Mouse (Mus musculus) neural tube, embryonic 11.5 days (tissue): ENCODE data around the gene Map2k3. TPM values are rescaled to one million over a fixed set of nuclear protein-coding genes. Genes with fewer than 3 reads are reported as not detected.
A peak's percentile ranks its signal among the peaks of the same experiment; 100 is the strongest.

ENCODE experiments used
- ATAC-seq: fragments of 200-750 bp; cut with Nextera tagmentation; 2 replicates; pipeline ENCODE4 v1.8.0; 2017; ENCODE audit warnings: moderate number of reproducible peaks, mild to moderate bottlenecking, moderate TSS enrichment, moderate library complexity; ENCODE audit not compliant: insufficient read depth, low FRiP score, low TSS enrichment
- DNase-seq: peaks from one replicate; pipeline ENCODE4 v3.0.0-alpha.2; 2015; ENCODE audit warnings: low spot score
- H3K27ac ChIP-seq: fragments of 300-500 bp; sonication (generic); 2 replicates; pipeline ENCODE4 v1.5.1; 2014; ENCODE audit warnings: low read depth, mild to moderate bottlenecking, low read length
- H3K27me3 ChIP-seq: fragments of 300-500 bp; sonication (generic); 2 replicates; pipeline ENCODE4 v1.6.1; 2014; ENCODE audit warnings: mild to moderate bottlenecking, low read length, mixed read lengths; ENCODE audit not compliant: control insufficient read depth, insufficient read depth
- H3K36me3 ChIP-seq: fragments of 300-500 bp; sonication (generic); 2 replicates; pipeline ENCODE4 v1.6.1; 2014; ENCODE audit warnings: mild to moderate bottlenecking, low read length, moderate library complexity, mixed read lengths; ENCODE audit not compliant: control insufficient read depth, insufficient read depth
- H3K4me1 ChIP-seq: fragments of 300-500 bp; sonication (generic); 2 replicates; pipeline ENCODE4 v1.6.1; 2014; ENCODE audit warnings: low read length, mixed read lengths; ENCODE audit not compliant: control insufficient read depth, insufficient read depth
- H3K4me2 ChIP-seq: fragments of 300-500 bp; sonication (generic); 2 replicates; pipeline ENCODE4 v1.6.1; 2014; ENCODE audit warnings: low read depth, mild to moderate bottlenecking, moderate library complexity
- H3K4me3 ChIP-seq: fragments of 300-500 bp; sonication (generic); 2 replicates; pipeline ENCODE4 v1.5.1; 2014; ENCODE audit warnings: low read depth, low read length
- H3K9ac ChIP-seq: fragments of 300-500 bp; sonication (generic); 2 replicates; pipeline ENCODE4 v1.6.1; 2014; ENCODE audit warnings: mild to moderate bottlenecking, low read length
- H3K9me3 ChIP-seq: fragments of 300-500 bp; sonication (generic); 2 replicates; pipeline ENCODE4 v1.6.1; 2016; ENCODE audit warnings: low read length; ENCODE audit not compliant: control insufficient read depth
- WGBS: fragments of 180-500 bp; shearing (Covaris S2); extraction: QIAGEN DNeasy Blood & Tissue Kit; methylation state at CpG from one replicate; pipeline ENCODE4 v1.1.7; 2014; 5-methylcytosine and 5-hydroxymethylcytosine counted together
- polyA plus RNA-seq: library from polyadenylated mRNA; unstranded; fragments of >200 nt; fragmentation: Nextera tagmentation; extraction: Ambion mirVana; gene quantifications from 2 replicates; pipeline ENCODE4 v1.2.1, GENCODE M21; 2014

The Map2k3 gene
- polyA plus RNA-seq, 1 experiment from 2014 or later = 52.2 TPM

DNA sequence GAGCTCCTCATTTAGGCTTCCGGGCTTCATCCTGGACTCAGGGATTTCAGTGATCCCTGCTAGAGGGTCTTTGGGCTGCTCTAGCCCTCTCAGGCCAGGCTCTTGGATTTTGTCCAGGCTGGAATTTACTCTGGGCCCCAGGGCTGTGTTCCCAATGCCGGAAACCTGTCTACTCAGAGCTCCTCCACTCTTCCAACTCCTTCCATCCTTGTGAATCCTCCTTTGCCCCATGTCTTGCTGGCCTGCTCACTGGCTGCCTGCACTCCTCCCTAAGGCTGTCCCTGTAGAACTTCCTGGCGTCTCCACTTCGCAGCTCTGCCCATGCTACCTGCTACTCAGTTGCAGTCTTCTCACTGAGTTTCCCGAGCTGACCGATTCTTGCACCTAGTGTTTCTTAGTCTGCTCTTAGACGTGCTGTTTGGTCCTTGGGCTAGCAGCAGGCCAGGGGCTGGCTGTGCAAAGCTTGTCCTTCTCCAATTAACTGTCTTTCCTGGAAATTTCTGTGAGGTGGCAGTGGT lies 729 bp downstream of the Map2k3 start:
- H3K27me3 ChIP-seq = no peaks in the 10 kb centered on the region
- no peak overlapping the region for H3K27ac ChIP-seq
- peak overlapping the region; percentile 86 for H3K4me3 ChIP-seq
- H3K4me1 ChIP-seq = peaks cover 12% of the 10 kb centered on the region
- no peaks in the 10 kb centered on the region for H3K9me3 ChIP-seq
- no peak for DNase-seq
- H3K4me2 ChIP-seq = peak overlapping the region; percentile 91
- H3K9ac ChIP-seq = peak overlapping the region; percentile 84
- WGBS = 10% methylated on average over 7 of the region's 7 CpGs
- H3K36me3 ChIP-seq = no peaks in the 10 kb centered on the region
- no peak for ATAC-seq

DNA sequence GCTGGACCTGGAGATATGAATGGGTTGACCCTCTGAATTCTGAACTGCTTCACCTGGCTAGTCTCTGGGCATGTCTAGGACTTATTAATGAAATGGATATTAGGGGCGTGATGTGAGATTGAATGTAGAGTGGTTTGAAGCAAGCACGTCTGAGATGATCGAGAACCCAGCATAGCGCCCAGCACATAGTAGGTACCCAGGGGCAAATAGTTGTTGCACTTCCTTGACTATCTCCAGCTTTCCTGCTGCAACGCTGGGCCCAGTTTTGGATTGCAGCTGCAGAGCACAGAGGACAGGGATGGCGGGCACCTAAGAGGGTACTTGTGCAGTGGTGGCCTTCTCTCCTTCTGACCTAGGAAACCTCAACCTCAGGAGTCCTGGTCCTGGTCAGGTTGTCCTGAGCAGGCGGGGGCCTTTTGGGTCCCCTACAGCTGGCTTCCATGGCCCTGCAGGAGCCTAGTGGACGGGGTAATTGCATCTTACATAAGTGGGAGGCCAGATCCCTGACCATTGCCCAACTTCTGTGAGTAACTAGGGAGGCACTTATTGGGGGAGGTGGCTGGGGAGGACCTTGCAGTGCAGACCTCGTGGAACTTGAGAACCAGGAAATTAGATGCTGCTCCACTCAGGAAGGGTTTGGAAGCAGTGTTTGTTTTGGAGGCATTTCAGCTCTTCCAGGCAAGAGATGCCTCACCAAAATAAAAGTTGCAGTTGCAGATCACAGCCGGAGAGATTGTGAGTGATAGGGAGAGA lies 1.5 kb downstream of the Map2k3 start:
- H3K9ac ChIP-seq = no peak overlapping the region
- no peak for ATAC-seq
- no peaks in the 10 kb centered on the region for H3K27me3 ChIP-seq
- peak overlapping the region; percentile 86; the same call in 1 of the 2 replicates for H3K4me3 ChIP-seq
- no peak overlapping the region for H3K27ac ChIP-seq
- WGBS = 82% methylated on average over 10 of the region's 10 CpGs
- peak overlapping the region; percentile 91 for H3K4me2 ChIP-seq
- no peak for DNase-seq
- no peaks in the 10 kb centered on the region for H3K9me3 ChIP-seq
- H3K4me1 ChIP-seq = peaks cover 10% of the 10 kb centered on the region
- no peaks in the 10 kb centered on the region for H3K36me3 ChIP-seq

DNA sequence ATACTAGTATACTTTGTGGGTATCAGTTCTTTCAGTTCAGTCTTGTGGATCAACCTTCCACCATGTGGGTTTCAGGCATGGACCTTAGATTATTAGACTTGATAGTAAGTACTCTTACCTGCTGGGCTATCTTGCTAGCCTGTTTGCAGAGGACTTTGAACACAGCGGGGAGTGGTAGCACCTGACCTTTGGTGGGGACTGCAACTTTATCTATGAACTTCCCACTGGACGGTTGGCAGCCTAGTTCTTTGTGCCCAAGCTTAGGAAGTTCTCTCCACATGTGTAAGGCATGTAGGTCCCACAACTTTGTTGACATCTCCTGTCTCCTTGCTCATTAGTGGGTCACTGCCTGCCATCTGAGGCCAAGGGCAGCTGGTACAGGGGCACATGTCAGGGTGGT lies 3.0 kb downstream of the Map2k3 start:
- WGBS = 85% methylated on average over 2 of the region's 2 CpGs
- no peak overlapping the region for H3K4me2 ChIP-seq
- no peaks in the 10 kb centered on the region for H3K36me3 ChIP-seq
- H3K9me3 ChIP-seq = no peaks in the 10 kb centered on the region
- no peaks in the 10 kb centered on the region for H3K27me3 ChIP-seq
- no peak overlapping the region for H3K27ac ChIP-seq
- ATAC-seq = no peak
- no peak for DNase-seq
- H3K4me1 ChIP-seq = peaks cover 10% of the 10 kb centered on the region
- no peak overlapping the region for H3K9ac ChIP-seq
- no peak overlapping the region for H3K4me3 ChIP-seq

DNA sequence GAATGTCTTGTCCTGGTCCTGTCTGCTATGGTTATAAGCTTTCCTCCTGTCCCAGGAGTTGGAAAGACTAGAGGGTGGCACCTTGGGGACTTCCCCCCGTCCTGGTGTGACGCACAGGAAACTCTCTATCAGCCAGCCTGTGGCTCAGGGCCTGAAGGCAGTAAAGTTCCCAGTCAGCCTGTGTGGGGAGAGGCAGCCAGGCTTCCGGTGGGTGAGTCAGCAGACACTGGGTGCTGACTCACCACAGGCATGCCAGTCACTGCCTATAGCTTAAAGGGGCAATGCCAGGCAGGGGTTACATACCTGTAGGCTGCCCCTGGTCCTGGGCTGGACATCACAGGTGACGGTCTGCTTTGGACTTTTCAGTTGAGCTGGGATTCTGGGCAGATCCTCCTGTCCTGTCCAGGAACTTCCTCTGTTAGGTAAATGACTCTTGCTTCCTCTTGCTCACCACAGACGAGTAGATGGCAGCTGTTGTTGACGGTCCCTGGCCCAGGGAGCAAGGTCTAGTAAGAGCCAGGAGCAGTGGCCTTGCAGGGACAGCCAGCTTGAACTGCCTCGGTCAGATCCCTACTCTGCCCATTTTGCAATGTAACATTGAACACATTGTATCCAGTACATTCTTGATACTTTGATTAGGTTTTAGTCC lies 3.6 kb downstream of the Map2k3 start:
- H3K4me2 ChIP-seq = no peak overlapping the region
- no peaks in the 10 kb centered on the region for H3K36me3 ChIP-seq
- H3K4me1 ChIP-seq = peaks cover 10% of the 10 kb centered on the region
- 77% methylated on average over 7 of the region's 7 CpGs for WGBS
- ATAC-seq = no peak
- H3K4me3 ChIP-seq = no peak overlapping the region
- no peaks in the 10 kb centered on the region for H3K27me3 ChIP-seq
- H3K27ac ChIP-seq = no peak overlapping the region
- no peaks in the 10 kb centered on the region for H3K9me3 ChIP-seq
- H3K9ac ChIP-seq = no peak overlapping the region
- no peak for DNase-seq

DNA sequence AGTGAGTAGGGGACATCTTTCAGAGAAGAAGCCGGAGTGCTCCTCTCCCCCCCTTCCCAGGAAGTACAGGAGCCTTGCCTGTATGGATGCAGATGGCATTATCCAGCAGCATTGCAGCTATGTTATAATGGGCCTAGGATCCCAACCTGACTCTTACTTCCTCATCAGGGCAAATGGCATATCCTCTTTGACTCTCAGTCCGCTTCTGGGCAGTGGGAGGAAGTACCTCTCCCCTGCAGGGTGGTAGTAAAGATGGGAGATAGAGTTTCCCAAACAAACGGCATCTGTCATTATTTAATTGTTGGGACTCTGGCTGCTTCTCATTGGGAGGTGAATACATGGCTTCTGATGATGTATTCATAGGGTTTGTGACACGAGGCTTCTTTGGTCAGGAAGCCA lies 4.1 kb downstream of the Map2k3 start:
- Histone ChIP-seq H3K27ac (no peak overlapping the region), H3K9ac (no peak overlapping the region), H3K4me2 (no peak overlapping the region), H3K9me3 (no peaks in the 10 kb centered on the region), H3K4me3 (no peak overlapping the region), H3K4me1 (peaks cover 10% of the 10 kb centered on the region), H3K36me3 (no peaks in the 10 kb centered on the region), H3K27me3 (no peaks in the 10 kb centered on the region)
- DNase-seq (no peak), ATAC-seq (no peak)
- WGBS = 86% methylated on average over 4 of the region's 4 CpGs

DNA sequence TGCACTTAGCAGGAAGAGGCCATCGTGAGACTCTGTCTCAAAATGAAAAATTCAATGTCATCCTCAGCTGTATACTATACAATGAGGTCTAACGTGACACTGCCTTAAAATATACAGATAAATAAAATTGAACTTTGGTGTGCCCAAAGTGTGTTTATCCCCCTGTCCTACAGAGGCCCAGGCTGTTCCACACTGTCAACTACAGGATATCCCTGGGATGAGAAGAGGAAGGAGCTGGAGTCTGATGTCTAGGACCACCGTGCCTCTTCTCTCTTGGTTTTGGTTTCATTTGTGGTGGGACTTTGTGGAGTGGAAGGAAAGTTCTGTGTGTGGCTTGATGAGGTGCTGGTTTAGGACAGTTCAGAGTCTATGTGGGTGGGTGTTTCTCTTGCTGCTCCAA lies 5.8 kb downstream of the Map2k3 start:
- 83% methylated on average over 3 of the region's 3 CpGs for WGBS
- Histone ChIP-seq H3K9ac (no peak overlapping the region), H3K4me1 (peaks cover 9% of the 10 kb centered on the region), H3K27me3 (no peaks in the 10 kb centered on the region), H3K36me3 (peaks cover 2% of the 10 kb centered on the region), H3K4me2 (no peak overlapping the region), H3K27ac (no peak overlapping the region), H3K4me3 (no peak overlapping the region), H3K9me3 (no peaks in the 10 kb centered on the region)
- DNase-seq (no peak), ATAC-seq (no peak)

DNA sequence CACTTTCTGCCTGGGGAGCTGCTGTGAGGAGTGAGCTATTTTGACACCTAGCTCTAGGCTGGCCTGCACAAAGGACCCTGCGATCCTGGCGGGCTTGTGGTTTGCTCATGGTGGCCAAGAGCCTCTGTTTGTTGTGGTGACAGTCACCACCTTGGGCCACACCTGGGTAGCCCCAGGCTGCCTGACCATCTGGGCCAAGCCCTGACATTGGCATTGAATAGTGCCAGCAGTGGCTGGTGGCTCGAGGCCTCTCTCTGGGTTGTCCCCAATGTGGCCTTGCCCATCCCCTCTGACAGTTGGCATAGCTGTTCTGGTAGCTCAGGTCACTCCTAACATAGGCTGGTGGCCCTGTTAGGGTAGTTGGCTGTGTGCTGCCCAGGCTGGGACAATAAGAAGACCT lies 7.7 kb downstream of the Map2k3 start:
- H3K4me1 ChIP-seq = no peaks in the 10 kb centered on the region
- no peak for DNase-seq
- 89% methylated on average over 3 of the region's 3 CpGs for WGBS

DNA sequence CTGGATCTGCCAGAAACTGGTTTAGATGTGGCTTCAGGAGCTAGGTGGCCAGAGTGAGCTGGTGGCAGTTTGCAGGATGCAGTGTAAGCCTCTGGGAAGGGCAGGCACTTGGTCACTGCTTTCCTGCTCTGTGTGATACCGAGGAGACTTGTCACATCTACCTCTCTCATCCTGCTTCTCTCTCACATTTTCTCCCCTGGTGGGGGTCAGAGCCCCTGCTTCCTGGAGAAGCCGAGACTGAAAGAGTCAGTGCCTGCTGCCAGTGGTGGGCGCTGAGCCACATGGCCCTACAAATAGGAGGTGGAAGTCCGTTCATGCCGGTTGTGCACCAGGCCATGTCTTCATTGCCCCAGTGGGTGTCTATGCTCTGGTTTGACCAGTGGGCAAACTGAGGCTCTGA lies 8.7 kb downstream of the Map2k3 start:
- H3K4me1 ChIP-seq = no peaks in the 10 kb centered on the region
- H3K27ac ChIP-seq = no peak overlapping the region
- H3K9ac ChIP-seq = no peak overlapping the region
- H3K4me2 ChIP-seq = no peak overlapping the region
- no peaks in the 10 kb centered on the region for H3K27me3 ChIP-seq
- no peaks in the 10 kb centered on the region for H3K9me3 ChIP-seq
- H3K4me3 ChIP-seq = no peak overlapping the region
- DNase-seq (no peak), ATAC-seq (no peak)
- peaks cover 4% of the 10 kb centered on the region for H3K36me3 ChIP-seq
- WGBS = 87% methylated on average over 5 of the region's 5 CpGs

More for the DNA sequence above, 7.7 kb downstream of the Map2k3 start:
- Histone ChIP-seq H3K36me3 (peaks cover 4% of the 10 kb centered on the region), H3K9ac (no peak overlapping the region), H3K27me3 (no peaks in the 10 kb centered on the region), H3K4me3 (no peak overlapping the region), H3K9me3 (no peaks in the 10 kb centered on the region), H3K4me2 (no peak overlapping the region), H3K27ac (no peak overlapping the region)
- ATAC-seq = no peak

DNA sequence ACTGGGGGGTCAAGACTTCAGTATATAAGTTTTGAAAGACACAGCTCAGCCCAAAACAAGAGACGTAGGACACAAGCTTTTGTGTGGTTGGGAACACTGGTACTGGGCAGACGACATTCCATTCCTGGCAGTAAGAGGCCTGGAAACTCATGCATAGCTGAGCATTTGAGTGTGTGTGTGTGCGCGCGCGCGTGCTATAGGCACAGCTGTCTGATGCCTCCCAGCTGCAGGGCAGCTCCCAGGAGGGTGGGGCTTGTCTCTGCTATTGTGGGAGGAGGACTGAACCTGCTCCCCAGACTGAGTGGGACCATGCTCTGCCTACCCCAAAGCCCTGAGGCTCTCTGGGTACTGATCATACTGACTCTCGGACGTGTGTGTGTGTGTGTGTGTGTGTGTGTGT lies 9.5 kb downstream of the Map2k3 start:
- no peak overlapping the region for H3K9ac ChIP-seq
- no peak for DNase-seq
- 81% methylated on average over 9 of the region's 9 CpGs for WGBS
- H3K4me2 ChIP-seq = no peak overlapping the region
- ATAC-seq = no peak
- no peaks in the 10 kb centered on the region for H3K27me3 ChIP-seq
- H3K9me3 ChIP-seq = no peaks in the 10 kb centered on the region
- H3K36me3 ChIP-seq = peaks cover 4% of the 10 kb centered on the region
- H3K4me3 ChIP-seq = no peak overlapping the region
- no peaks in the 10 kb centered on the region for H3K4me1 ChIP-seq
- no peak overlapping the region for H3K27ac ChIP-seq
